Mouse (Mus musculus) MEL (cell line): ENCODE measurements around the gene Pla2g4b.

Experiments used
- CTCF ChIP-seq, 3 experiments: IDR thresholded peaks in 2 of 3; conservative IDR thresholded peaks in 1 of 3; 2 replicates each; pipeline ENCODE4 v1.5.1; 2011 to 2012; ENCODE audit warnings: low read length in 3 of 3, low read depth in 2 of 3, mild to moderate bottlenecking in 2 of 3, improper control_type of control experiment in 1 of 3, inconsistent platforms in 1 of 3, mixed read lengths in 1 of 3, moderate library complexity in 1 of 3; ENCODE audit not compliant: control insufficient read depth in 1 of 3, insufficient read depth in 1 of 3, poor library complexity in 1 of 3, severe bottlenecking in 1 of 3
- EP300 ChIP-seq, 2 experiments: IDR thresholded peaks; 2 replicates each; pipeline ENCODE4 v1.6.1; 2011; ENCODE audit warnings: improper control_type of control experiment in 2 of 2, low read length in 2 of 2, low read depth in 1 of 2, mild to moderate bottlenecking in 1 of 2
- GATA1 ChIP-seq: IDR thresholded peaks from 2 replicates; pipeline ENCODE4 v1.6.1; 2011; ENCODE audit warnings: low read depth, low read length, improper control_type of control experiment
- MXI1 ChIP-seq: IDR thresholded peaks from 2 replicates; pipeline ENCODE4 v1.6.1; 2011; ENCODE audit warnings: mild to moderate bottlenecking, low read depth, low read length, improper control_type of control experiment
- MYC ChIP-seq: IDR thresholded peaks from 2 replicates; pipeline ENCODE4 v1.6.1; 2011; ENCODE audit warnings: low read depth, mild to moderate bottlenecking, low read length, improper control_type of control experiment, moderate library complexity
- POLR2A ChIP-seq, 2 experiments: IDR thresholded peaks; 2 replicates each; pipeline ENCODE4 v1.6.1; 2011 to 2012; ENCODE audit warnings: low read length in 2 of 2, mild to moderate bottlenecking in 2 of 2, control low read depth in 1 of 2, improper control_type of control experiment in 1 of 2, low read depth in 1 of 2, moderate library complexity in 1 of 2; ENCODE audit not compliant: control insufficient read depth in 1 of 2, insufficient read depth in 1 of 2, poor library complexity in 1 of 2
- SMC3 ChIP-seq: IDR thresholded peaks from 2 replicates; pipeline ENCODE4 v1.6.1; 2011; ENCODE audit warnings: low read depth, low read length, improper control_type of control experiment
- ZMIZ1 ChIP-seq: IDR thresholded peaks from 2 replicates; pipeline ENCODE4 v1.6.1; 2012; ENCODE audit warnings: low read depth, mild to moderate bottlenecking, inconsistent platforms, low read length, improper control_type of control experiment, moderate library complexity

DNA sequence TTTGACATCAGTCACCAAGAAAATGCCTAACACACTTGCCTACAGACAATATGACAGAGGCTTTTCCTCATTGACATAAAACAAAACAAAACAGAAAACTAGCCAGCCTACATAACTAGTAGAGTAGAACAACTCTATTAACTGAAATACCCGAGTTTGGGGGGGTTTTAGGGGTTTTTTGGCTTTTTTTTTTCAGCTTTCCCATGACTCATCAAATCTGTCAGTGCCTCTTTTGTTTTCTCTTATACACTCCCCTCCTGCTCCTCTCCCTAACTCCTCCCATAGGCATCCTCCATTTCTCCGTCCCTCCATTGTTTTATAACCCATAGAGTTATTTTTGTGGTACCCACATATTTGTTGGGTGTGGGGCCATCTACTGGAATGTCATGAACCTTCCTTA, 39.7 kb upstream of the Pla2g4b start:
- TF ChIP-seq MYC (no peak), GATA1 (no peak), MXI1 (no peak), SMC3 (no peak), POLR2A (IDR thresholded peaks at IDR 0.05; ENCODE audit: control insufficient read depth in 1 of 2, insufficient read depth in 1 of 2, low read depth in 1 of 2, low read length in 2 of 2, poor library complexity in 1 of 2) (no peak), EP300 (IDR thresholded peaks at IDR 0.05; ENCODE audit: low read depth in 1 of 2, low read length in 2 of 2) (no peak), CTCF (IDR thresholded peaks at IDR 0.05 in 2 of 3, conservative IDR thresholded peaks at IDR 0.05 in 1 of 3; ENCODE audit: control insufficient read depth in 1 of 3, insufficient read depth in 1 of 3, low read depth in 2 of 3, low read length in 3 of 3, poor library complexity in 1 of 3, severe bottlenecking in 1 of 3) (no peak), ZMIZ1 (no peak)
